Mouse (Mus musculus): Measurements from ENCODE around the gene Sik2.

Gene Sik2

GRCm38 (mm10) chr9:50986123-50986522 lies 22.8 kb downstream of the Sik2 start:
- no peak for DNase-seq (ENCODE audit: low spot score)

GRCm38 (mm10) chr9:50981499-50982190 lies 27.2 kb downstream of the Sik2 start:
- DNase-seq (ENCODE audit: low spot score) = no peak

- no peak for DNase-seq (ENCODE audit: low spot score)
These were observed 34.2 kb downstream of the Sik2 start for GRCm38 (mm10) chr9:50974631-50975030.

GRCm38 (mm10) chr9:50970413-50970812 lies 38.5 kb downstream of the Sik2 start:
- no peak for DNase-seq (ENCODE audit: low spot score)

GRCm38 (mm10) chr9:50969266-50969665 lies 39.6 kb downstream of the Sik2 start:
- no peak for DNase-seq (ENCODE audit: low spot score)

- no peak for DNase-seq (ENCODE audit: low spot score)
These were observed 42.6 kb downstream of the Sik2 start for GRCm38 (mm10) chr9:50966277-50966676.

DNA sequence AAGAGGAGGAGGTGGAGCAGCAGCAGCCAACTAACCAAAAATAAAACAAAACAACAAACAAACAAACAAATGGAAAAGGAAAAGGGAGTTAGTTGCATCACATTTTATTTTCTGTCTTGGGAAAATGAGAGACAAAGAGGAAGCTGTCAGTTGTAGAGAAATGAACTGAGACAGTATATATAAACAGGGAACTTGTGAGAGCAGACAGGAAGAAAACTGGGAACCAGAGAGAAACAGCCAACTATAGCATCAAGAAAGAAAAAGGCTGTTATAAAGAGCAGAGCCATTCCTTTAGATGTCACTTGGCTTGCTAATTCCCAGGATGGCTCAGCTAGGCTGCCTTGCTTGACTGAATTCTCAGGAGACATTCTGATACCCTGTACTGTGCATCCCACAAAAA lies 43.5 kb downstream of the Sik2 start:
- no peak for DNase-seq (ENCODE audit: low spot score)

DNA sequence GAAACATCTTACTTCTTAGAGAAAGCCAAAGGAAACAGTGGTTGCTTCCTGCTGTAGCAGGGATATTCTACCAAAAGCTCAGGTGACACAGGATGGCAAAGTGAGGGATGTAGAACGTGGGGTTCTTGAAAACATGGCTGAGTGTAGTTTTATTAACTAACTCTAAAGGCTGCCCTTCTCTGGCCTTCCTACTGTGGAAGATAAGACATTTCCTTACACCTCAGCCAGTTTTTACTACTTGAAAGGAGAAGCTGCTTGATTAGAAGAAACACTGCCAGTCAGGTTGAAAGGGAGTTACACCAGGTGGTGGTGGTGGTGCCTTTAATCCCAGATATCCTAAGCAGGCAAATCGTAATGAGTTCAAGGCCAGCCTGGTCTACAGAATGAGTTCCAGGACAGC lies 44.0 kb downstream of the Sik2 start:
- DNase-seq (ENCODE audit: low spot score) = no peak

DNA sequence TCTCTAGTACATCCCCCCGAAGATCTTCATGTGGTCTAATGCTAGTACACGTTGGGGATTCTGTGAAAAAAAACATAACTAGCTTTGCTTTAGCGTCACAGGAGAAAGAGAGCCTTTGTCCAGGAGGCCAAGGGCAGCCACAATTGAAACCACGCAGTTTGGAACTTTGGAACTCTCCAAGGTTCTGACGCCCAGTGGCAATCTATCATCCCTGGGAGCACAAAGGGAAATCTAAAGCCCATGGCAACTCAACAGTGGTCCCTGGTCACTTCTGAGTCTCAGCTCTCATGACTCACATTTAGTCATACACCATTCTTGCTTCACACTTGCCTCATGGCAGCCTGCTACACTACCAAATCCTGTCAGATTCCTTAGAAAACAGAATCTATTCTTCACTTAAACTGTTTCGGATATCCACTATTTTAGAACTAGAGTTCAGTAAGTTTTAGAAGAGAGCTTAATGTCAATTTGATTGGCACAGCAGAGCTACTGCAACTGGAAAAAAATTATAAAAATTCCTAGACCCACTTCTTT lies 50.9 kb downstream of the Sik2 start:
- DNase-seq (ENCODE audit: low spot score) = no peak

GRCm38 (mm10) chr9:50955176-50955575 lies 53.7 kb downstream of the Sik2 start:
- no peak for DNase-seq (ENCODE audit: low spot score)

DNA sequence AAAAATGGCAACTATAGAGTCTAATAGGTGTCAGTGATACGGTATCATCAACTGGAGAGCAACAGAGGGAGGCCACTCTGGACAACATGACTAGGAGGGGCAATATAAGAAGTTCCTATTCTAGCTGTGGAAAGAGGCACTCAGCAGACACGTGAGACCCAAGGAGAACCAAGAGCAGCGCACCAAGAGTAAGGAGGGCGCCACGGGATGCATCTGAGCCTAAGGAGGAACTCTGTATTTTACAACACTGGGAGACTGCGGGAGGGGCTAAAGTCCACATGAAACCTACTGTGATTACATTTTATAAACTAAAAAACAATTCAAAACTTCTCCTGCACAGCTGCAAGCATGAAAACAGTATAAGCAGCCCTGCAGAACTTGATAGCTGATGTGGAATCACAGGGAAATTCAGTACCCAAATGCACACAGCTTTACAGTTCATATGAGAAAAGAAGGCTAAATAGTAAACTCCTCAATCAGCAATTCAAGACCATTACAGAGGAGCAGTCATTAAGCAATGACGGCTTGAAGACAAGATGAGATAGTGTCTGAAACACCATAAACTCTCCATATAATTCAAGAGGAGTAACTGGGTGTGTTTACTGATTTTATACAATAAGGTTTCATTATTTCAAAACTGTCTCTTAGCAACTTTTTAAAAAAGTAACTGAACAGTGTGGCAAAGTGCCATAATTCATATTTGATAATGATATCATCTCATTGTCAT lies 60.6 kb downstream of the Sik2 start:
- DNase-seq (ENCODE audit: low spot score) = no peak

- no peak for DNase-seq (ENCODE audit: low spot score)
These were observed 62.5 kb downstream of the Sik2 start for GRCm38 (mm10) chr9:50946338-50946737.

GRCm38 (mm10) chr9:50944826-50945225 lies 64.0 kb downstream of the Sik2 start:
- DNase-seq (ENCODE audit: low spot score) = no peak

DNA sequence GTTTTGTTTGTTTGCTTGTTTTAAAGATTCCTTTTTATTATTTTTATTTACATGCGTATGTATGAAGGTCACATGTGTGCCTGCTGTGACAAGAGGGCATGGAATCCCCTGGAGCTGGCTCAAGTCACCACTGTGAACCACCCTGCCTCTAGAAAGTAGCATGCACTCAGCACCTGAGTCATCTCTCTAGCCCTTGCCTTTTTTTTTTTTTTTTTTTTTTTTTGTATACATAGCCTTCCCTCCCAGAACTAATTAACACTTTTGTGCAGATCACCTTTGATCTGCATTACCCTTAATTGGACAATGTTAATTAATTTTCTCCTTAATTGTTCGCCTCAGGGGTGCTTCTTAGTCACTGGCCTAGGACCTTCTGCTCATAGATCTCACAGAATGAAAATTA lies 66.2 kb downstream of the Sik2 start:
- DNase-seq (ENCODE audit: low spot score) = no peak

- no peak for DNase-seq (ENCODE audit: low spot score)
These were observed 67.0 kb downstream of the Sik2 start for GRCm38 (mm10) chr9:50941804-50942401.

- no peak for DNase-seq (ENCODE audit: low spot score)
These were observed 78.9 kb downstream of the Sik2 start for GRCm38 (mm10) chr9:50929986-50930385.

DNA sequence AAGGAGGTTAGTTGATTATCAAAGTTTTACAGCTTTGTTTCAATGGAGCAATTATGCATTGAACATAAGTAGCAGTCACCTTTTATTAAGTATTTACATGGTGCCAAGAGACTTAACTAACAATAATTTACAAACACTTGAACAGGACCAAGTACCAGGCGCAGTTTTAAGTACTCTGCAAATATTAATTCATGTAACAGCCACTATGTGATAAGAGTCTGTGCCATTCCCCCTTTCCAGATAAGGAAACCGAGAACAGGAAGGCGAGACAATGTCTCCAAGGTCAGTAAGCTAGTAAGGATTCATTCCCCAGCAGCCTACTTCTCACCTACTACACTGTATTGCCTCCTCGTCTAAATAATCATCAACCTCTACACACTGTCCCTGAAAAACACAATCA lies 83.1 kb downstream of the Sik2 start:
- DNase-seq (ENCODE audit: low spot score) = no peak

- DNase-seq (ENCODE audit: low spot score) = no peak
These were observed 84.4 kb downstream of the Sik2 start for GRCm38 (mm10) chr9:50924454-50924853.

- no peak for DNase-seq (ENCODE audit: low spot score)
These were observed 86.3 kb downstream of the Sik2 start for GRCm38 (mm10) chr9:50922363-50923153.

DNA sequence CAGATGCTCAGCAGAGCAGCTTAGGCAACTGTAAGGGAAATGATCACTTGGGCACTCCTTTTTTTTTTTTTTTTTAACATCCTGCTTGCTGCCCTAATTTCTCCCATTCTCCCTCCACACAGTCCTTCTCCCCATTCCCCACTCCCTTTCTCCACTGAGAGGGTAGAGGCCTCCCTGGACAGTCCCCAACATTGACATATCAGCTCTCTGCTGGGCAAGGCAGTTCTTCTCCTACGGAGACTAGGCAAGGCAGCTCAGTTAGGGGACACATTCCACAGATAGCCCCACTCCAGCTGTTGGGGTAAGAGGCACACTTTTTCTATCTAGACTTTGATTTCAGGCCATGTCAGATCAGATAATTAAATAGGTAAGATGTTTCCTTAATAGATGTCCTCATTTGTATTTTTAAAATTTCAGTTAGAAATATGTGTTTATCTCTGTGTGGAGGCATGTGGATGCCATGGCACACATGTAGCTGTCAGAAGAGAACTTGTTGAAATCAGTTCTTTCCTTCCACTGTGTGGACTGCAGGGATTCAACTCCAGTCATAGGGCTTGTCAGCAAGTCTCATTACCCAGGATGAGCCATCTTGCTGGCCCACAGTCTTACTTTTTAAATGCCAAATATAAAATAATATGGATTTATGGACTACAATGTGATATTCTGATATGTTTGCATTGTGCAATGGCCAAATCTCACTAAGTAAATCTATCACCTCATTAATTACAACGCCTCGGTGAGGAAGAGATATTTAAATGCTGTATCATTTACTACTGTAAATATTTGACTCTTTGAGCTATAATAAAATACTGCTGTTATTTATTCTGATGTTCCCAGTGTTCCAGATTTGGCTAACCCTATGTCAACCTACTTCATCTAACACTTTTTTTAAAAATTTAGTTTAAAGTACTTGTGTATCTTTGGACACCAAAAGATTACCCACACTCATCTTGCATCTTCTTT lies 87.7 kb downstream of the Sik2 start:
- no peak for DNase-seq (ENCODE audit: low spot score)

GRCm38 (mm10) chr9:50919554-50919953 lies 89.3 kb downstream of the Sik2 start:
- no peak for DNase-seq (ENCODE audit: low spot score)

All from testis, postnatal 10 days (tissue).